Mouse (Mus musculus) Patski (cell line): ENCODE data around the gene 5031439G07Rik. TPM values are rescaled to one million over a fixed set of nuclear protein-coding genes. Genes with fewer than 3 reads are reported as not detected.

Experiments used
- ATAC-seq: fragments of 100-300 bp; one replicate; pipeline ENCODE4 v1.8.0; 2021
- CTCF ChIA-PET: fragments of 350-600 bp; sonication (Branson Sonifier 250); formaldehyde crosslinking; loops from one replicate; lab custom pipeline; 2022; ENCODE audit warnings: inconsistent platforms; lab: Charles Lee
- POLR2A ChIA-PET: fragments of 350-600 bp; sonication (Branson Sonifier 250); formaldehyde crosslinking; loops from one replicate; lab custom pipeline; 2022; ENCODE audit warnings: antibody characterized with exemption, inconsistent platforms; lab: Charles Lee
- DNase-seq: peaks from one replicate; pipeline ENCODE4 v3.0.0-alpha.2; 2011; ENCODE audit warnings: low read depth, low spot score
- H3K27me3 ChIP-seq: fragments of 371-371 bp; one replicate; pipeline ENCODE4 v1.5.1; 2021
- CTCF ChIP-seq: fragments of 100-300 bp; IDR thresholded peaks from one replicate; pipeline ENCODE4 v1.5.1; 2021
- in situ Hi-C: fragments of 300-500 bp; cut with MboI; formaldehyde crosslinking; loops from 3 replicates; pipeline ENCODE4 v1.11.1; 2018; ENCODE audit warnings: low pct_unique_long_range_greater_than_20kb, mixed read lengths
- polyA plus RNA-seq: library from polyadenylated mRNA; unstranded; gene quantifications from one replicate; pipeline ENCODE4 v1.2.3, GENCODE M21; 2021

Gene 5031439G07Rik
- polyA plus RNA-seq, 1 experiment from 2014 or later: 85.7 TPM

DNA sequence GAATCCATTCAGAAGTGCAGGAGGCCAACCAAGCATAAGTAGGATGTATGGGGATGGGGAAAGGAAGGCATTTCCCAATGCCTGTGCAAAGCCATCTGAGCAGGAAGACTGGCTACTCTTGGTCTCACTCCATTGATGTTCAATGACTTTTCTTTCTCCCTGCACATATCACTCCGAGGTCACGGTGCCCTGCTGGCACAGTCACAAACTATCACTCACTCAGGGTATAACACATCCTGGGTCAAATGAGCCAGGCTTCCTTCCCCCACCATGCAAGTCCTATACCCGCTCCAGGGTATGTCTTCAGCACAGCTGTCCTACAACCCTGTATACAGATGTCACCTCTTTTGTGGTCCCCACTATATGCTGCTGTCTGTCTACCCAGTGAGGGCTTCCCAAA, 30.0 kb downstream of the 5031439G07Rik start:
- DNase-seq (no peak), ATAC-seq (no peak)
- no peak for TF ChIP-seq CTCF
- H3K27me3 ChIP-seq: no peaks in the 10 kb centered on the region
- CTCF ChIA-PET: no interaction called here
- in situ Hi-C loops: loop anchor here (5.0 kb wide), 1 partner anchor 39 kb away; no protein-coding TSS in a partner anchor
- POLR2A ChIA-PET: no interaction called here

DNA sequence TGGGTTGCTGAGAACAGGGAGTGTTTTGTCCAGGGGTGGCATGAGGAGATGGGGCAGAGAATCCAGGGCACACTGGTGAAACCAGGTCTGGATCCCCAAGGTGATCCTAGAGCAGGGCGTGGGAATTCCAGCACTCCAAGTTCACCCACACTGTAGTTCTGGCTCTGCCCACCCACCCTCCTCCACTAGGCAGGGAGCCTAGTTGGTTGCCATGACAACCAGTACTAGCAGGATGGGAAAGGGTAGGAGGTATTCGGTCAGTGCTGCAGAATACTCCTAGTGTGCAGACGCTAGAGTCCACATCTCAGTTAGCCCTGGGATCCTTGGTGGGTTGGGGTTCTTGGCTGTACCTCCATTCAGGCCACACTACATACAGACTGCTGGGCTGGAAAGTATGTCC, 30.5 kb downstream of the 5031439G07Rik start:
- ChIA-PET CTCF (no interaction called here), POLR2A (no interaction called here)
- no peak for ATAC-seq
- no peak for DNase-seq
- TF ChIP-seq CTCF: no peak
- in situ Hi-C loops: loop anchor here (5.0 kb wide), 1 partner anchor 39 kb away; no protein-coding TSS in a partner anchor
- no peaks in the 10 kb centered on the region for H3K27me3 ChIP-seq

DNA sequence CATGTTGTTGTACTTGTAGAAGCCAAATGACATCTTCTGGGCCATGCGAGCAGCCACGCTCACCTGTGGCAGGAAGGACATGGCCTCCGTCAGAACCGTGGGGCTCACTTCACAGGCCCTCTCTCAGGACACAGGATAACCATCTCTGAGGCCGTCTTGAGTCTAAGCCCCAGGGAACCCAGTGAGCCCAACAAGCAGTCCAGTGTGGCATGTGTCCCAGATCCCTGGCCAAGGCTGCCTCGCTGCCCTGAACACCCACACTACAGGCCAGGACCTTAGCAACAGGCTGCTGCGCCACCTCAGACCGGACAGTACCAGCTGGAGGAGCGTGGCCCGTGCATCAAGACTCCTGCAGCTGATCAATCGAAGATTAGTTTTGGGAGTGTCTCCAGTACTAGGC, 35.1 kb downstream of the 5031439G07Rik start:
- POLR2A ChIA-PET: no interaction called here
- CTCF ChIA-PET: interaction anchor here (1.2 kb wide), 1 partner anchor 117 kb away, joined by 3 read pairs; no protein-coding TSS in a partner anchor

DNA sequence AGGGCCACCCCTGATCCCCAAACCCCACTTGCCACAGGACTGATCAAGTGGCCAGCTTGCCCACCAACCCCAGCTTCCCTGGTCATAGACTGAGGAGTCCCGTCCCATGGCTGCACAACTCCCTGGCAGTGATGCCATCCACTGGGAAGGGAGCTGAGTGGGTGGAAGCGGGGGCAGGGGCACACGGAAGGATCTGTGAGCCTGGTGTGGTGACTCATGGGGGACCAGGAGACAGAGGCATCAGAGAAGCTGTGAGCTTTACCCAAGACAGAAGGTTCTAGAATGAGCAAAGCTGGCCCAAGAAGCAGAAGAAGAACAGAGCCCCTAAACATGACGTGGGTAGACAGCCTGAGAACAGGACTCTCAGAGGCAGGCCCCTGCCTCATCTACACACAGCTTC, 38.3 kb downstream of the 5031439G07Rik start:
- in situ Hi-C loops: no loop called here
- peak; percentile 14 for ATAC-seq
- ChIA-PET POLR2A (no interaction called here), CTCF (interaction anchor here (1.9 kb wide), 1 partner anchor 24 kb away, joined by 5 read pairs; no protein-coding TSS in a partner anchor)
- DNase-seq: no peak
- TF ChIP-seq CTCF: no peak
- no peaks in the 10 kb centered on the region for H3K27me3 ChIP-seq

More for the DNA sequence above, 35.1 kb downstream of the 5031439G07Rik start:
- H3K27me3 ChIP-seq: no peaks in the 10 kb centered on the region
- DNase-seq (no peak), ATAC-seq (peak; percentile 63)
- TF ChIP-seq CTCF: no peak
- in situ Hi-C loops: no loop called here

DNA sequence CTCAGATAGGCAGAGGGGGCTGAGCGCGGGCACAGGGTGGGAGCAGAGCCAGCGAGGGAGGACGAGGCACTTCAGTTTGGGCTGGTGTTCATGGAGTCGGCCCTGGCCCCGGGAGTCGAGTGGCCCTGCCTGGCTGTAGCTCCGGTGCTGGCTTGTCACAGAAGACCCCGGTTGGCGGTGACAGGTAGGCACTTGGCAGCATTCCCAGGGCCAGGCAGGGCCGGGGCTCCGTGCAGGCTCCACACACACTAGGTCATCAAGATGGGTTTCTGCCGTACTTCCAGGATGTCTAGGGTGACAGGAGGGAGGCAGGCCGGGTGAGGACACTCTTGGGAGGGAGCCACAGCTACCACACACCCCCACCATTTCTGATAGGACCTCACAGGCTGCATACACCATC, 39.4 kb downstream of the 5031439G07Rik start:
- ChIA-PET POLR2A (no interaction called here), CTCF (interaction anchor here (1.9 kb wide), 1 partner anchor 23 kb away, joined by 5 read pairs; no protein-coding TSS in a partner anchor)
- no peak for ATAC-seq
- in situ Hi-C loops: no loop called here
- TF ChIP-seq CTCF: no peak
- DNase-seq: no peak
- no peaks in the 10 kb centered on the region for H3K27me3 ChIP-seq

DNA sequence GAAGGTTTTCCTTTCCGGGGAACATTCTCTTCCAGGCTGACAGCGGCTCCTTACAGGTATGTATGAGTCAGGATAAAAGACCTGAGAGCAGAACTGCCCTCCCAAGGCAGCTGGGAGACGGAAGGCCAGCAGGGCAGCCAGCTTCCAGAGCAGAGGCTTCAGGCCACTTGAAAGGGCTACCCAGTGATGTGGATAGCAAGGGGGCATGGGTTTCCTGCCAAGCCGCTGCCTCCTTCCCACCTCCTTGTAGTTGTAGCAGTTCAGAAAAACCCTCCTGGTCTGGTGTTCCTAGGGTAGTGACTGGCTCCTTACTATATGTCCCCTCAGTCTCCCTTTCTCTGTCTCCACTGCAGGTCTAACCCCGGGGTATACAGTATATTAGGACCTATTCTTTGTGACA, 44.0 kb downstream of the 5031439G07Rik start:
- CTCF ChIA-PET: interaction anchor here (2.1 kb wide), 1 partner anchor 50 kb away, joined by 4 read pairs; no protein-coding TSS in a partner anchor
- no peak for ATAC-seq
- POLR2A ChIA-PET: no interaction called here
- H3K27me3 ChIP-seq: no peaks in the 10 kb centered on the region
- no peak for DNase-seq
- no peak for TF ChIP-seq CTCF
- in situ Hi-C loops: no loop called here

DNA sequence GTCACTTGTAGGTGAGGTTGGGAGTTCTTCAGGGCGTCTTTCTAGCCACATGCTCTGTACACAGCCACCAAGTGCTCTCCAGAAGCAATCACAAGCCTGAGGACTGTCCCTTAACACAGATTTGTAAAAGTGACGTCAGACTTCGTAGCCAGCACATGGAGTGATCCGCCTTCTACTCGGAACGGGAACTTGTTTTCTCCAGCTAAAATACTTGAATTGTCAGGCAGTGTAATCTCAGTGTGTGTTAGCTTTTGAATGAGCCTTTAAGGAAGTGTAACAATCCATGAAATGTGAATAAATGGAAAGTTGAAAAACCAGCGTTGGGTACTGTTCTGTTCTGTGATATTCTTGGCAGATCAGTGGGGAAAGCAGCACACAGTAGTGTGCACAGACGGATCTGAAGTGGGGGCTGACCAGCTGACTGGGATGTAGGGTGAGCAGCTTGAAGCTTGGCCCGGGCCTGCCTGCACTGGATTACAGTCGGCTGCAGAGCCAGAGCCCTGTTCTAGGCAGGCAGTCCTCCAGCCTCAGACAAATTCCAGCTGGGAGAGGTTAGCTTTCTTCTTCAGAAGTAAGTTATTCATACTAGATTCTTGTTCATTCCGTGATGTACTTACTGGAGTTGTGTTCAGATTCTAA, 45.6 kb downstream of the 5031439G07Rik start:
- DNase-seq (no peak), ATAC-seq (no peak)
- TF ChIP-seq CTCF: no peak
- ChIA-PET POLR2A (interaction anchor here (1.0 kb wide), 1 partner anchor 53 kb away, joined by 3 read pairs; no protein-coding TSS in a partner anchor), CTCF (interaction anchor here (2.7 kb wide), 1 partner anchor 18 kb away, joined by 11 read pairs; no protein-coding TSS in a partner anchor)
- H3K27me3 ChIP-seq: no peaks in the 10 kb centered on the region
- in situ Hi-C loops: no loop called here

DNA sequence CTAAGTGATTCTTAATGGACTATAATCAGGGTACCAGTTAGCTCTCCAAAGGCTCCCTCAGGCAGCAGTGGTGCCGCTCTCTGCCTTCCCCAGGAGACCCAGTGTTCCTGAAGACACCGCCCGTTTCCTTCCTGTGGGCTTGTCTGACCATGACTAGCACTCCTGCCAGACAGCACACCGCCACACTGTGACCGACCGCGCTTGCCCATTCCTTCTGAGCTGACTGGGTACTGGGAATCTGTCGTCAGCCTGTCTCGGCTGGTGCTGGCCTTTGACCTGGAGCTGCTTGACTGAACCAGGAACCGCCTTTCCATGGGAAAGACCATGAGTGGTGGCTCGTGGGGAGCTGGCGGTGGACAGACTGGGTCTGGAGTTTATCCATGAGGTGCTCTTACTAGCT, 48.2 kb downstream of the 5031439G07Rik start:
- in situ Hi-C loops: no loop called here
- ATAC-seq: no peak
- no peak for TF ChIP-seq CTCF
- ChIA-PET CTCF (interaction anchor here (1.9 to 3.6 kb wide), 3 partner anchors 8 to 23 kb away, joined by 5 to 16 read pairs (median 8); no protein-coding TSS in a partner anchor), POLR2A (no interaction called here)
- H3K27me3 ChIP-seq: no peaks in the 10 kb centered on the region
- no peak for DNase-seq

DNA sequence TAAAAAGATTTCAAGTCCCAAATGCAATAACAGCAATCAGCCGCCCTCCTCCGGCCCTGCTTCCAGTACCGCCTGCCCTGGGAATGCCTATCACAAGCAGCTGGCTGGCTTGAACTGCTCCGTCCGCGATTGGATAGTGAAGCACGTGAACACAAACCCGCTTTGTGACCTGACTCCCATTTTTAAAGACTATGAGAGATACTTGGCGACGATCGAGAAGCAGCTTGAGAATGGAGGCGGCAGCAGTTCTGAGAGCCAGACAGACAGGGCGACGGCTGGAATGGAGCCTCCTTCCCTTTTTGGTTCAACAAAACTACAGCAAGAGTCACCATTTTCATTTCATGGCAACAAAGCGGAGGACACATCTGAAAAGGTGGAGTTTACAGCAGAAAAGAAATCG, 53.5 kb downstream of the 5031439G07Rik start:
- ATAC-seq (no peak), DNase-seq (no peak)
- ChIA-PET POLR2A (interaction anchor here (0.8 to 1.4 kb wide), 2 partner anchors 13 to 127 kb away, joined by 3 read pairs; no protein-coding TSS in a partner anchor), CTCF (interaction anchor here (3.2 kb wide), 1 partner anchor 10 kb away, joined by 14 read pairs; no protein-coding TSS in a partner anchor)
- TF ChIP-seq CTCF: no peak
- H3K27me3 ChIP-seq: no peaks in the 10 kb centered on the region
- in situ Hi-C loops: loop anchor here (5.0 kb wide), 2 partner anchors 62 to 137 kb away; no protein-coding TSS in a partner anchor

DNA sequence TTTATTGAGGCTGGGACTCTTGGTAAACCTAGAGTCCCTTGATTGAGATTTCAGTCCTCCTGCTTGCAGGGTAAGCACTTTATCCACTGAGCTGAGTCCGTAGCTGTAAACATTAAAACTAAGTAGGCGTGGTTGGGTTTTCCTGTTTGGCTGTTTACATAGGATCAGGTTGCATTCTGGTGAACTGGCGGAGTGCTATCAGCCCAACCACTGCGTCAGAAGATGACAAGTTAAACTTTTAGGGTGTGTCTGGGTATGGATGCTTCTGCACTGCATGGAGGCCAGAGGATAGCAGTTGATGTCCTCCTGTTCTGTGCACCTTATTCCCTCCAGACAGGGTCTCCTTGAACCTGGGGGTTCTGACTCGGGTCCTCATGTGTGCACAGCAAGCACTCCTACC, 56.0 kb downstream of the 5031439G07Rik start:
- ATAC-seq (no peak), DNase-seq (no peak)
- POLR2A ChIA-PET: interaction anchor here (1.0 to 2.1 kb wide), 2 partner anchors 9 to 15 kb away, joined by 3 to 6 read pairs; no protein-coding TSS in a partner anchor
- no peak for TF ChIP-seq CTCF
- in situ Hi-C loops: loop anchor here (5.0 kb wide), 2 partner anchors 65 to 140 kb away; no protein-coding TSS in a partner anchor
- CTCF ChIA-PET: interaction anchor here (1.0 kb wide), 1 partner anchor 9 kb away, joined by 5 read pairs; no protein-coding TSS in a partner anchor
- no peaks in the 10 kb centered on the region for H3K27me3 ChIP-seq
